Mouse (Mus musculus) thymus, postnatal 25 days (tissue): Measurements from ENCODE around the gene Mrpl37.

ENCODE experiments used
- DNase-seq: peaks from one replicate; pipeline ENCODE4 v3.0.0; 2022

The Mrpl37 gene

GRCm38 (mm10) chr4:107064394-107065098 lies 2.1 kb downstream of the Mrpl37 start:
- DNase-seq, result no peak

GRCm38 (mm10) chr4:107063214-107063613 lies 3.5 kb downstream of the Mrpl37 start:
- no peak for DNase-seq

- no peak for DNase-seq
Observed at GRCm38 (mm10) chr4:107061560-107061959, 5.1 kb downstream of the Mrpl37 start.

DNA sequence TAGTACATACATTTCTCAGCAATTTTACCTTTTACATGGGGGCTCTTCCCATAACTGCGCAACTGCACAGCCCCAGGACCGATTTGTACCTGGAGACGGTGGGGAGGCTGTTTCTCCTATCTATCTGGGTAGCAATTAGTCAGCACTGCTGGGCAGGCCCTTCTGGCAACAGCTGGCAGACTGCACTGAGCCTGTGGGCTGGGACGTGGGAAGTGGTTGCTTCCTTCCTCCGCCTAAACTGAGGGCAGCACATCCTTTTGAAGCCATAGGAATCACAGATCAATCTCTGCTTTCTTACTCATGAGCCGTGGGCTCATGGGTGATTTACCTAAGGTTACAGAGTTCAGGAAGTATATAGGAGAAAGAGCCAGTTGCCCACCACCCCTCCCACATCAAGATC lies 7.9 kb downstream of the Mrpl37 start:
- DNase-seq, result no peak

DNA sequence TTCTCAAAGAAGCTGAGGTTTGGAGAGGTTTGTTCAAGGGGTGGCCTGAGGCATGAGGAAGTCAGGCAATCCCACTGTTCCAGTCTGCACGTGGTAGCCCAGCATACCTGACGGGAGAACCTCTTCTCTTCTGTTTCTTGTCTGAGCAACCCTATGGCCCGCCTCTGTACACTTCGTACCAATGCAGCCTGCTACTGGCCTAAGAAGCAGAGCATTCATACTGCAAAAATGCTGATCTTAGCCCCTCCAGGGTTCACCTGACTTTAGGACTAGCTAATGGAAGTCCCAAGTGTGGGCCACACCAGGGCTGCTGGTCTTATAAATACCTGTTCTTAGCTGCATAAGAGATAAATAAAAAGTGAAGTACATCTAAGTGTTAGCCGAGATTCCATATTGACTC lies 8.3 kb downstream of the Mrpl37 start:
- DNase-seq, result no peak

GRCm38 (mm10) chr4:107056088-107056487 lies 10.6 kb downstream of the Mrpl37 start:
- no peak for DNase-seq

DNA sequence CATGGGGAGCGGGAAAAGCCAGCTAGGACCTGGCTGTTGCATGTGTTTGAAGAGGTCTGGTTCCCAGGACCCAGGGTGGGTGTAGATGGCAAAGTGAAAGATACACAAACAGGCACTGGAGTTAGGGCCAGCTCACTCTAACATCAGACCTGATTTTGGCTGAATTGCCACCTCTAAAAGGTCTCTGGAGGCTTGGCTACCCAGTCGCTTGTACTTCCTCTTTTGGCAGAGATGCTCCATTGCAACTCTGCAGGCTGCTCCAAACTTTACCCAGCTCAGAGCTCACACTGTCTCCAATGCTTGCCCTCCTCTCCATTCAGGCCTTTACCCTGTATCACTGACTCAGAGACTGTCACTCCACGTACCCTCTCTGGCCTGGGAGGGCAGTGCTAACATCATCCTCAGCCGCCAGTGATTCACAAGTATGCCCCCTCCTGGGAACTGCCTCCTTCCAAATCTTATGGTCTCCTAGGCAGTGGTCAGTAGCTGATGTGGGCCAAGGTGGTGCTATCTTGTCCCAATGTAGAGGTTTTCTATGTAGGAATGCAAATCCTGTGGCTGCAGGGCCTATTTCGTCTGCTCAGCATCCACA lies 13.6 kb downstream of the Mrpl37 start:
- DNase-seq, result no peak

DNA sequence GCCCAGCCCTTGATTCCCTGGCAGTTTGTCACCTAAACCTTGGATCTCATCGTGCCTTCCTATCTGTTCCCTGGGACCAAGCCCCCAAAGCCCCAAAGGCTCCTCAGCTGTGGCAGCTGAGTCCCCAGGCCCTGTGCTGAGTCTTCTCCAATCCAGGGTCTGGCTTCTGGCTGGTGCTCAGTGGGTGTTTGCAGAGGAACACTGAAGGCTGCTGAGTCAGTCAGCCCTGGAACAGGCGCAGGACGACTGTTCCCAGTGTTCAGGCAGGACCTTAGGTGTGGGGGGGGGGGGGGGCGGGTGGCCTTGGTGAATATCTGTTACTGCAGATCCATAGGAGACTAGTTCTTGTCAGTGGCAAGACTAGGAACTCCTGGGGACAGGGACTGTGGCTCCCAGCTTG lies 14.8 kb downstream of the Mrpl37 start:
- no peak for DNase-seq

DNA sequence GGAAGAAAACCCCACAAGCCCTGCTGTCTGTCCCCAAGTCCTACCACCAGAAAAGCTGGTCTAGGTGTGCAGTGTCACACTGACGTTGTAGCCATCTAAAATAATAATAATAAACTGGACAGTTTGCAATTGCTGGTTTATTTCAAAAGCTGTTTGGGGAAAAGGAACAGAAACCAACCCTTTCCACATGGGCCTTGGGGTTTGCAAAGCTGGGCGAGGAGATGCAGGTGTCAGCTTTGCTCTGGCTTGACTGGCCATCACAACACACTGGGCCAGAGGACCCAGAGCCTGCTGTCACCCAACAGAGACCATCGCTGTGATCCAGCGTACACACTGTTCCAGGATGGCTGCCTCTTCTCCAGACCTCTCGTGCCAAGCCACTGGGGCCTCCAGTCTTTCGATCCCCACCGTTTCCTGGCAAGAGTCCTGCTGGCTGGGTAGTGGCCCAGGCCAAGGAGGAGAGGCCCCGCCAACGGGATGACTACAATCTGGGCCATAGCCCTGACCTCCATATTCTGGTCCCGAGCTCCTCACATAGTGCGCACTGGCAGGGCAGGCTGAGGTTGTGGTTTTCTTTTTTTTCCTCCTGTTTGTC lies 18.0 kb downstream of the Mrpl37 start:
- no peak for DNase-seq

- DNase-seq, result no peak
Observed at GRCm38 (mm10) chr4:107047806-107048205, 18.9 kb downstream of the Mrpl37 start.

DNA sequence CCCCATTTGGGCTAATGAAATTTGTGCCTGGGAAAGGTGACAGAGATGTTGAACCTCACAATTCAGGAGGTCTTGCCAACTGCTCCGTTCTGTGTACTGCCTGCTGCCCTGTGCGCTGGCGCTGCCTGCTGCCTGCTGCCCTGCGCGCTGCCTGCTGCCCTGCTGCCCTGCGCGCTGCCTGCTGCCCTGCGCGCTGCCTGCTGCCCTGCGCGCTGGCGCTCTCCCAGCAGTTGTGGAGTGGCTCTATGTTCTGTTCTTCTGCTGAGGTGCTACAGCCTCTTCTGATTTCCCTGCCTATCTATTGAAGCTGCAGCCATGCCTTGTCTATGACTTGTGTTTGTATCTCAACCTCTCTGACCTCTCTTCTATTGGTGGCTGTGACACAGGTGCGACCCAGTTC lies 21.5 kb downstream of the Mrpl37 start:
- no peak for DNase-seq

DNA sequence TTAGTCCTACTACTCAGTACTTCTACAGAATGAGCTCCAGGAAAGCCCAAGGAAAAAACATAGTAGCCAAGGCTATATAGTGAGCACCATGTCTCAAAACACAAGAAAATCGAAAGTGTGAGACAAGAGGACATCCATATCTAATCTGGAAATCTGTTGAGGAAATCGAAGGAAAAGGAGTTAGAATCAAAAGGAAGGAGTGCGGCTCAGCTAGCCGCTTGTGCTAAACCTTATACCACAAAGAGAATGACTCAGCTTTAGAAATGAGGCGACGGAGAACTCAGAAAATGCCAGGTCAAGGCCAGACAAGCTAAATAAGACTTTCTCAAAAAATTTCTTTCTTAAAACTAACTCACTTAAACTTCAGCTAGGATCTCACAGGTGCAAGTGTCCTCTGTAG lies 24.4 kb downstream of the Mrpl37 start:
- no peak for DNase-seq

- no peak for DNase-seq
Observed at GRCm38 (mm10) chr4:107039270-107039669, 27.4 kb downstream of the Mrpl37 start.

DNA sequence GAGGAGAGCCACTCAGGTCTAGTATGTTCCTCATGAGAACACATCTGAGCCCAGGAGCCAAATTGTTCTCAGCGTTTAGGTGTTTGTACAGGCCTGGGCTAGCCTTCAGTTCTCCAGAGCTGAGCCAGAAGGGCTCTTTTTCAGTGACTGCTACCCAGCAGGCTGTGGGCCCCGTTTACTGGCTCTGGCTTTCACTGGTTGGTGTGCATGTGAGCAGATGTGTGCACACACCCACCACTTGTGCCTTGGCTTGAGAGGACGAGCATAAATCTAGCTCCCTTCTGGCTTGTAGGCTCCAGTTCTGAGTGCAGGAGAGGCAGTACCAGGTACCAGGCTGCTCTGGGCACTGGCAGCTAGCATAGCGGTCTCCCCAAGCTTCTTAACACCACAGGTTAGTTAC lies 28.4 kb downstream of the Mrpl37 start:
- no peak for DNase-seq

DNA sequence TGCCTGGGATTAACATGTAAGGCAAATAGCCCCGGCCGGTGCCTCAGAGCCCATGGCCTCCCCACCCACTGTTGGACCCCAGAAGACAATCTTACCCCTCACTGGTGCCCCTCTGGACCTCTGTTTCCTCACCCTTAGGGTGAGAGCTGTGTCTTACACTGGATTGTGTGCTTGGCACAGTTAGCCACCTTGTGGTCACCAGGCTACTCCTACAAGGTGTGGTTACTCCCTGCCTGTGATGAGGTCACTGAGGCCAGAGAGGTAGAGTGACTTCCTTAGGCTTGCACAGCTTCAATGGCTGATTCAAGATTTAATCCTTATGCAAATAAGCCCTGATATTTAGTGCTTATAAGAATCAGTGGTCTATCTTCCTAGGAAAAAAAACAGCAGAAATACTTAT lies 29.7 kb downstream of the Mrpl37 start:
- DNase-seq, result no peak

DNA sequence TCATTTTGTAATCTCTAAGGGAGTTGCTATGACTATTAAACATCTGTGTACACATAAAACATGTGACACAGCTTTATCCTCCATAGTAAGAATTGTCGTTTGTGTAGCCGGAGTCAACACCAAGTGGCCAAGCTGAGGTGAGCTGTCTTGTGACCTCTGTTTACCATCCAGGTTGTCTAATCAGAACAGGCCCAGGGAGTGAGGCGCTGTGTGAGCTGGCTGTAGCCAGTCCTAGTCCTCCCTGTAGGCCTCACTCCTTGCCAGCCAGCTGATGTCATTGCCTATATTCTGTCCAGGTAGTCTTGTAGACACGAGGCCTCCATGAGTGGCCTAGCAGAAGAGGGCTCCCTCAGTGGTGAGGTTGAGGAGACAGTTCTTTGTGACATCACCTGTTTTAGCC lies 31.0 kb downstream of the Mrpl37 start:
- DNase-seq, result no peak

GRCm38 (mm10) chr4:107026451-107026850 lies 40.2 kb downstream of the Mrpl37 start:
- no peak for DNase-seq

DNA sequence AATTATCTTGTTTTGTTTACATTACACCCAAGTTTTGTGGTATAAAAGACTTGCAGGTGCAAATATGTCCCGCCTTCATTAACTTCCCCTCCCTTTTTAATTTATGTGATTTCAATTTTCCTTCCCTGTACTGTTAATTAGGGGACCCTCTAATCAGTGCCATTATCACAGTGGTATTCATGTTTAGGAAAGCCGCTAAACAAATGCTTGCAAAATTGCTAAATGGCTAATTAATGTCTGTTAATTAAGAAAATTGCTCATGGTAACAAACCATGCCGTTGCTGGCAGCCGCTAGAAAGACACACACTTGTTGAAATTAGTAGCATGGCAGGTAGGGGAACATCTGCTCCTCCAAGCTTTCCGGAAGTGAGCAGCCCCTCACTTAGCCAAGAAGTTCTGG lies 41.3 kb downstream of the Mrpl37 start:
- DNase-seq, result no peak

- DNase-seq, result no peak
Observed at GRCm38 (mm10) chr4:107024899-107025298, 41.8 kb downstream of the Mrpl37 start.

GRCm38 (mm10) chr4:107021464-107021863 lies 45.2 kb downstream of the Mrpl37 start:
- no peak for DNase-seq

DNA sequence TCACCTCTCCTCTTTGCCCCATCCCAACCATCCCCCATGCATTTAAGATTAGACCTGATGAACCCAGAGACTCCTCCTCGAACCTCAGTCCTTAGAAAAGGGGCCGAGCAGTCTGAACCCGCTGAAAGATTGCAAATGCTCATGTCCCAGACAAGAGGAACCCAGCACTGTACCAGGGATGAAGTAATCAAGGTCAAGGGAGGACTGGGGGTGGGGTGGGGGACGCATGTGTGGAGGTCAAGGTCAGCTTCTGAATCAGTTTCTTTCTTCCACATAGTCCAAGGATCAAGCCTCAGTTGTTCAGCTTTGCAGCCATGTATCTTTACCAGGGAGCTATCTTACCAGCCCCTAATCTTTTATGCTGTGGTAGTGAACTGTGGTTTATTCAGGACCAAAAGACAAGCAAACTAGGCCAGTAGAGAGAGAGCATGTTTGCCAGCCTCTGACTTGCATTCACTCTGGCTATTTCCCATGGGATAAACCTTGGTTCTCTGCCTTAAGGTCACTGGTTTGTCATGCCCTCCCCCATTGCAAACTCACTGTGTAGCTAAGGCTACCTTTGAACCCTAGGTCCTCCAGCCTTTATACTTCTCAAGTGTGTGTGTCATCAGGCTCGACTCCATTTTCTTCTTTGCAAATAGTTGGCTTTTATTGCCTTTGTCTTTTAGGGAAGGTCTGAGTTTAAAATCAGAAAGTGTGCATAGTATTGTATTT lies 46.2 kb downstream of the Mrpl37 start:
- DNase-seq, result no peak

GRCm38 (mm10) chr4:107019027-107019426 lies 47.6 kb downstream of the Mrpl37 start:
- DNase-seq, result no peak

GRCm38 (mm10) chr4:107018521-107018920 lies 48.1 kb downstream of the Mrpl37 start:
- no peak for DNase-seq

DNA sequence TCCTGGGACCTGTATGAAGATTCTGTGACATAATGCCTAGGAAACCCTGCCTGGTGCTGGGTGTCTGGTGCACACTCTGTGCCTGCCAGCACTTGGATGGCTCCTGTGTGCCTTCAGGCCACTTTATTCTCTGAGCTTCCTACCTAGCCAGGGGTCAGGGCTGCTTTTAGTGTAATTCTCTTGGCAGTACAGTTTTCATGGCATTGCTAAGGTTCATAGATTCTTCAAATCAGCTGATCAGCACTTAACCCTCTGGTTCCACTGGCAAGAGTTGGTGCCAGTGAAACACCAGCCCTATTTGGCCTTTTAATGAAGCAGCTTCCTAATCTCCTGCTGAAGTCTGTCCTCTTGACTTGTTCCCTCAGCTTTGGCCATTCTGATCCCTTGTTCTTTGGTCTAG lies 49.4 kb downstream of the Mrpl37 start:
- DNase-seq, result no peak
